Mouse (Mus musculus) liver, adult 2 months (tissue): ENCODE results near the gene Cldnd1.

ENCODE experiments used
- CTCF ChIP-seq: fragments of 200-500 bp; IDR thresholded peaks from 2 replicates; pipeline ENCODE4 v1.5.1; 2011; ENCODE audit warnings: low read depth, low read length, control low read depth
- POLR2A ChIP-seq: fragments of 200-500 bp; IDR thresholded peaks from 2 replicates; pipeline ENCODE4 v1.6.1; 2011; ENCODE audit warnings: low read length, control low read depth; ENCODE audit not compliant: insufficient read depth; ENCODE audit errors: extremely low read depth

DNA sequence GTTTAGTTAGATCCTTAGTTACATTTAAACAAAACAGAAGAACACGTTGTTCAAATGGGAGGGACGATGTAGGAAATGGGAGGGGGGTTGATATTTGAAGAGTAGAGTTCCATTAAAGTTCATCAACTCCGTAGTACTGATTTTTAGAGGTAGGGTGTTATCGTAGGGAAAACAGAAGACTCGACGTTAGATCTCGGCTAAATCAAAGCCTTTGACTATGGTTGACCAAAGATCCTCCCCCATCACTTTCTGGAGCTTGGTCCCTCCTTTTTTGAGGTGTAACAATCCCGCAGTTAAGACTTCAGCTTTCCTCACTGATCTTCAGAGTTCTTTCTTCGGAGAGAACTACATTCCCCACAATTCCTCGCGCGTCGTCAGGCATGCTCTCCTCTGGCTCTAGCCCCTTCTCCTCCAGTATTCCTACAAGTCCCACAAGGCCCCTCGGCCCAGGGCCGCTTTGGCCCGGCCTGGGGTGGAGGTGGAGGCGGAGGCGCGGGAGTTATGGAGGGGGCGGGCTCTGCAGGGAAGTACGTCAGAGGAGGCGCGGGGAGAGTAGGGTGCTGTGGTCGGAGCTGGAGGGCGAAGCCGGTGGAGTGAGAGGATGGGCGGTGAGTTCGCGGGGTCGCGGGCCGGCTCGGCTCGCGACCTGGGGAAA, at the start of gene Cldnd1:
- no peak for TF ChIP-seq CTCF
- TF ChIP-seq POLR2A, result peak; percentile 54
